Mouse (Mus musculus): ENCODE data around the gene Olfr799. TPM values are rescaled to one million over a fixed set of nuclear protein-coding genes. Genes with fewer than 3 reads are reported as not detected.

Gene Olfr799
- not detected in 2 replicates for polyA plus RNA-seq (2015; fragmentation: Nextera tagmentation; extraction: Ambion mirVana)

DNA sequence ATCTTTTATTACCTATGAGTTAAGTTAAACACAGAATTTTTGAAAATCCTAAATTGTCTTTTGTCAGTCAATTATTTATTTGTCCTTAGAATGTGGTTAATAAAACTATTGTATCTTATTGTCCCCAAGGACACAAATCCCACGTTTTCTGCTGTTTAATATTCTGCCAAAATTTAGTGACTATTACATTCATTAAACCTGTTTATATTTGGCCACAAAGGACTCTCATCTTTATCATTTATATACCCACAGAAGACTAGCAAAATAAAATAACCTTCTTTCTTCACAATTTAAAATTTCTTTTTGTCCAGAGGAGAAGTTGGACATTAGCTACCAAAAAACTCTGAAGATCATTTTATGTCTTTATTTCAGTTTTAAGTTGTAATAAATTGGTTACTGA, at the start of gene Olfr799:
Olfr799 (plus strand) TSS at position 301 of the 400 bp plus-strand sequence.

DNA sequence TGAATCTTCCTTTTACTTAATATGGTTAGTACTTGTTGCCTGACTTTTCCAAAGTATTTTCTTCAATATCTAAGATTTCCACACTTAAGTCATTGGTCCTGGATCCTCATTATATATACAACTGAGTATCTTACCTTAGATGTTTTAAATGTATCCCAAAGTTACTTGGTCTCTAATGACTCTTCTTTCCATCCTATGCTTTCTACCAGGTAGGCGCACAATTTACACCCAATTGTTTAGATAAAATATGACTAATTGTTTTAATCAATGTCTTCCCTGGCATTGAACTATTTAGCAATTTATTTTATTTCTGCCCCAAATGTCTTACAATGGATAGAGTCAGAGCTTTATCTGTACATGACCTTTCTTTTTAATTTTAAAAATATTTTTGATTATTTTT, 24.8 kb upstream of the Olfr799 start, which contains the start of gene Olfr796:
Olfr796 (minus strand) TSS at position 101 of the 400 bp plus-strand sequence.

DNA sequence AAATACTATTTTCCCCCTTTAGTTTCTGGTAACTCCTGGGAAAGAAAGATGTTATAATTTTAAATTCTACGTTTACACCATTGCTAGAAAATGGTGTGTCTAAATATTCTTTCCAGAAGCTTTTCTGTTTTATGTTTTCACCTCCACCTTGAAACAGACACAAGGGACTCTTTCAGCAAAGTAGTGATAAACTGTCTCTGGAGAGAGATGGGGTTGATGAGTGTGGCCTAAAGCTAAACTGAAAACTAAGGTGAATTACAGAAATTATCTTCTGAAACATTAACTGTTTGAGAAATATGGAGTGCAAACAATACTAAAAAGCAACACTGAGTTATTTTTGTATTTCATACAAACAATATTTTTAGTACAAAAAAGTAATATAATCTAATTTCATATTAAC, 9.4 kb upstream of the Olfr799 start, which contains the start of gene Olfr798:
Olfr798 (minus strand) TSS at position 101 of the 400 bp plus-strand sequence.

DNA sequence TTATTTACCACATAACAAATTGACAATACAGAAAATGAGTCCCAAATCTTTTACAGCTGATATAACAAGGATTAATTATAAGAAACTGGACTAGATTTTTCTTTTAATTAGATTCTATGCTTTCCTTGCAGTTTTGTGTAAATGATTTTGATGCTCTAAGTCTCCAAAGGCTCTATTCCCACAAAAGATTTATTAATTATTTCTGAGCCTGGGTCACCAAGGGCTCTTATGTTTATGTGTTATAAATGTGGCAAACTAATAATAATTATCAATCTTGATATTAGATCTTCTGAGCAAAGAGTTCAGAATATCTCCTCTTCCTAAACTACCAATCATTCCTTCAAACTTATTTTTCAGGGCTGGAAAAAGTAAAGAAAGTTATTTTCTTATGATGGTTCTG, 20.1 kb downstream of the Olfr799 start, which contains the start of gene Olfr800:
Olfr800 (plus strand) TSS at position 301 of the 400 bp plus-strand sequence.

DNA sequence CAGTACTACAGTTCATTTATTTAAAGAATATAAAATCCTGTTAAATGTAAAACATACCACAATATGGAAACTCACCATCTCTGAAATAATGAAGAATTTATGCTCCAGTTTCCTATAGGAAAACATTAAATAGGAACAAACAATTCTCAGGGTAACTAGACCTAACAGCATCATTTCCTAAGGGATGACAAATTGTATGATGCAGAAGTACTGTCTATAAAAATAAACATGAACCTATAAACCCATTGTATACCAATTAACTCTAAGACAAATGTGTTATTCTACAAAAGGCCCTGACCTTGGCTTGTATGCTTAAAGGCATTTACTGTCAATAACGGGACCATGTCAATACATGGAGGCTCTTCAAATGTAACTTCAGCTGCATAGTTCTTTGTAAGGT, 36.5 kb downstream of the Olfr799 start, which contains the start of gene Olfr801:
Olfr801 (minus strand) TSS at position 101 of the 400 bp plus-strand sequence.

DNA sequence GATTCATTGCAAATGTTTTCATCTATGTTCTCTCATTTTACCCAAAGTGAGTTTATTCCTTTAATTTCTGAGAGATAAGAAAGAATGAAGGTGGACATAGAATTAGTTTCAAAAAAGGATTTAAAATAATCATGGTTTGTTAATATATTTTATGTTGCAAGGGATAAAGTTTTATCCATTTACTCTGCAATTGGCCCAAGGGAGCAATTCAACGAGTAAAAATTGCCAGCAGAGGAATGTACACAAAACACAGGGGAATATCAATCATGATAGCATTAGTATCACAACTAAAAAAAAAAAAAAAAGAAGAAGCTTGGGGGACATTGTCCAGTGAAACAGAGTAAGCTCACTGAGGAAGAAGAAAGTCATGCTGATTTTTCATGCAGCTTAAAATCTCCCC, 50.8 kb downstream of the Olfr799 start, which contains the start of gene Olfr802:
Olfr802 (minus strand) TSS at position 101 of the 400 bp plus-strand sequence.

DNA sequence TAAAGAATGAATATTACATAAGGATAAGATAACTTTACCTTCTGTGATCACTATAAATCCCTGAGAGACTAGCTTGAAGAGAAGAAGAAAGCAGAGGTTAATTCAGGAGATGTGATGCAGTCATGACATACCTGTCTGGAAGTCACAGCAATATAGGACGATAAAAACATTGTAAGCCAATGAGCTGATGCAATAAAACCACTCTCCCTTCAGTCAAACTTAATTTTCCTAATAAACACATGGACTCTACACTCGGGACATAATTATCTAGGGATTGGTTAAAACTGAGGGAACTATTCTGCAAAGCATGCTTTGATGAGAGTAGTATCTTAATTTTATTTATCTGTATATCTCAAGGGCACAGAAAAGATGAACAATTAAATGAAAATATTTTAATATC, 56.9 kb downstream of the Olfr799 start, which contains the start of gene Olfr803:
Olfr803 (minus strand) TSS at position 101 of the 400 bp plus-strand sequence.

Other genes starting within 250 kb of the Olfr799 start
- not detected in 2 replicates for gene Olfr785, start 232.1 kb upstream of the Olfr799 start, polyA plus RNA-seq (2015; fragmentation: Nextera tagmentation; extraction: Ambion mirVana)
- gene Olfr786, start 210.2 kb upstream of the Olfr799 start, polyA plus RNA-seq (2015; fragmentation: Nextera tagmentation; extraction: Ambion mirVana): not detected in 2 replicates
- not detected in 2 replicates for gene Olfr787, start 175.6 kb upstream of the Olfr799 start, polyA plus RNA-seq (2015; fragmentation: Nextera tagmentation; extraction: Ambion mirVana)
- gene Olfr788, start 166.5 kb upstream of the Olfr799 start, polyA plus RNA-seq (2015; fragmentation: Nextera tagmentation; extraction: Ambion mirVana): not detected in 2 replicates
- gene Olfr789, start 152.7 kb upstream of the Olfr799 start, polyA plus RNA-seq (2015; fragmentation: Nextera tagmentation; extraction: Ambion mirVana): not detected in 2 replicates
- not detected in 2 replicates for gene Olfr790, start 139.0 kb upstream of the Olfr799 start, polyA plus RNA-seq (2015; fragmentation: Nextera tagmentation; extraction: Ambion mirVana)
- not detected in 2 replicates for gene Olfr791, start 115.7 kb upstream of the Olfr799 start, polyA plus RNA-seq (2015; fragmentation: Nextera tagmentation; extraction: Ambion mirVana)
- not detected in 2 replicates for gene Olfr792, start 98.3 kb upstream of the Olfr799 start, polyA plus RNA-seq (2015; fragmentation: Nextera tagmentation; extraction: Ambion mirVana)
- not detected in 2 replicates for gene Olfr794, start 69.8 kb upstream of the Olfr799 start, polyA plus RNA-seq (2015; fragmentation: Nextera tagmentation; extraction: Ambion mirVana)
- not detected in 2 replicates for gene Olfr796, start 24.9 kb upstream of the Olfr799 start, polyA plus RNA-seq (2015; fragmentation: Nextera tagmentation; extraction: Ambion mirVana)
- gene Olfr798, start 9.6 kb upstream of the Olfr799 start, polyA plus RNA-seq (2015; fragmentation: Nextera tagmentation; extraction: Ambion mirVana): not detected in 2 replicates
- not detected in 2 replicates for gene Olfr800, start 20.2 kb downstream of the Olfr799 start, polyA plus RNA-seq (2015; fragmentation: Nextera tagmentation; extraction: Ambion mirVana)
- gene Olfr801, start 36.4 kb downstream of the Olfr799 start, polyA plus RNA-seq (2015; fragmentation: Nextera tagmentation; extraction: Ambion mirVana): not detected in 2 replicates
- 0.03 and 0.04 TPM in 2 replicates for gene Olfr802, start 50.7 kb downstream of the Olfr799 start, polyA plus RNA-seq (2015; fragmentation: Nextera tagmentation; extraction: Ambion mirVana)
- not detected in 2 replicates for gene Olfr803, start 56.8 kb downstream of the Olfr799 start, polyA plus RNA-seq (2015; fragmentation: Nextera tagmentation; extraction: Ambion mirVana)
- not detected in 2 replicates for gene Olfr804, start 65.7 kb downstream of the Olfr799 start, polyA plus RNA-seq (2015; fragmentation: Nextera tagmentation; extraction: Ambion mirVana)
- gene Olfr805, start 91.9 kb downstream of the Olfr799 start, polyA plus RNA-seq (2015; fragmentation: Nextera tagmentation; extraction: Ambion mirVana): not detected in 2 replicates
- gene Olfr806, start 104.4 kb downstream of the Olfr799 start, polyA plus RNA-seq (2015; fragmentation: Nextera tagmentation; extraction: Ambion mirVana): not detected in 2 replicates
- not detected in 2 replicates for gene Olfr807, start 120.3 kb downstream of the Olfr799 start, polyA plus RNA-seq (2015; fragmentation: Nextera tagmentation; extraction: Ambion mirVana)
- not detected in 2 replicates for gene Olfr808, start 128.0 kb downstream of the Olfr799 start, polyA plus RNA-seq (2015; fragmentation: Nextera tagmentation; extraction: Ambion mirVana)
- not detected in 2 replicates for gene Olfr809, start 137.2 kb downstream of the Olfr799 start, polyA plus RNA-seq (2015; fragmentation: Nextera tagmentation; extraction: Ambion mirVana)
- not detected in 2 replicates for gene Olfr810, start 157.4 kb downstream of the Olfr799 start, polyA plus RNA-seq (2015; fragmentation: Nextera tagmentation; extraction: Ambion mirVana)
- gene Olfr811, start 166.9 kb downstream of the Olfr799 start, polyA plus RNA-seq (2015; fragmentation: Nextera tagmentation; extraction: Ambion mirVana): not detected in 2 replicates
- gene Olfr812, start 208.6 kb downstream of the Olfr799 start, polyA plus RNA-seq (2015; fragmentation: Nextera tagmentation; extraction: Ambion mirVana): not detected in 2 replicates
- not detected in 2 replicates for gene Olfr813, start 217.9 kb downstream of the Olfr799 start, polyA plus RNA-seq (2015; fragmentation: Nextera tagmentation; extraction: Ambion mirVana)
- not detected in 2 replicates for gene Olfr814, start 242.4 kb downstream of the Olfr799 start, polyA plus RNA-seq (2015; fragmentation: Nextera tagmentation; extraction: Ambion mirVana)